Mouse (Mus musculus) bone marrow, adult 2 months (tissue): ENCODE measurements at regions not wholly inside any gene's neighbourhood (a gene's known extent, or its start where the extent isn't known, plus 50 kb on each side); places are given as distances from the start of the nearest gene placed in this dataset.

Experiments
- CTCF ChIP-seq: fragments of 200-500 bp; IDR thresholded peaks from 2 replicates; pipeline ENCODE4 v1.5.1; 2011; ENCODE audit warnings: low read length, control low read depth; ENCODE audit not compliant: control insufficient read depth, insufficient read depth
- POLR2A ChIP-seq: fragments of 200-500 bp; IDR thresholded peaks from 2 replicates; pipeline ENCODE4 v1.6.1; 2011; ENCODE audit warnings: low read depth, mild to moderate bottlenecking, control low read depth, low read length, borderline replicate concordance; ENCODE audit not compliant: control insufficient read depth

DNA sequence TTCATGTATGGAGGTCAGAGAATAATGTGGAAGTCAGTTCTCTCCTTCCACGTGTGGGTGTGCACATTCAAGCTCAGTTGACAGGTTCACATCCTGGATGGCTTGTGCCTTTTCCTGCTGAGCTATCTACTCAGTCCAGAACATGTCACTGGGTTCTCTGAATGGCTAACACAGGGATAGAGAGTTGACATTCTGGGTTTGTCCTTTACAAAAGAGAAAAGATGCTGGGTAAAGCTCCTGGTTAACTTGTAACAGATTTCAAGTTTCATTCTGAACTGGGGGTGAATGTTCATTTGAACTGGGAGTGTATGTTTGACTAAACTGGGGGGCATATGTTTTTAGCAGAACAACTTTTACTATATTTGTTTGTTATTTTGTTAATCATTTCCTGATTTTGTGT lies 133.0 kb downstream of the Tmem17 start:
- TF ChIP-seq CTCF: no peak
- no peak for TF ChIP-seq POLR2A
